In the genomic region with DNA sequence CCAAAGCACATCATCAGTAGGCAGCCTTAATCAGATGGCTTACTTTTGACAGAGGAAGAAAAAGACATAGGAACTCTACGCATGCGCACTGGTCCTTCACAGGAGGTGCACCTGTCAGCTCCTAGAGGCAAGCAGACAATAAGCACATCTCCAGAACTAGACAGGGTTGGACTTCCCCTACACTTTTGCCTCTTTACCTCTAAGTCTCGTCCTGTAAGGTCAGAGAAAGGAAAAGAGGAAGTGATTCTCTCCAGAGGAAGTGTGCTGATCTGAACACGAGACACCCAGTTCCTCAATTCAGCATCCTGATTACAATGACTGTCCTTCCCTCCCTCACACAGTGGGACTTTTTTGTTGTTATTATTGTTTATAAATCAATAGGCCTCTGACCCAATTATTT, we compare ENCODE assay signal across 13 mouse cellular contexts. TPM values are rescaled to one million over a fixed set of nuclear protein-coding genes. Genes with fewer than 3 reads are reported as not detected.
A peak's percentile ranks its signal among the peaks of the same experiment; 100 is the strongest.
DNase-seq lines count a peak whose midpoint lies in the region; ATAC-seq and TF ChIP-seq lines count a peak whose summit lies in the region.
"Had no signal": no experiment of that assay in that cellular context is flagged by ENCODE, and none has a peak within 500 bp of the region (broad histone marks: within the 10 kb centered on the region; RNA-seq: fewer than 3 reads in every experiment).

No protein-coding gene starts in this region.

- WGBS in heart, embryonic 10.5 days, result 65% methylated on average over 4 of the region's 4 CpGs
- 81% methylated on average over 4 of the region's 4 CpGs for WGBS in forebrain, embryonic 12.5 days

- TF ChIP-seq POLR2A in CH12.LX (IDR thresholded peaks at IDR 0.05; ENCODE audit: low read depth, low read length), result 0 out of 2 replicates have a peak, but pooled peaks have one; percentile 21

- H3K27ac ChIP-seq in heart, embryonic 10.5 days, result no peak overlapping the region
- no peak overlapping the region for H3K27ac ChIP-seq in CH12.LX (ENCODE audit: insufficient read depth, low read depth)
- no peak overlapping the region for H3K27ac ChIP-seq in forebrain, embryonic 12.5 days
- H3K27ac ChIP-seq: gastrocnemius, adult 2 months; hindbrain, embryonic 15.5 days had no signal

- H3K9me3 ChIP-seq in heart, embryonic 10.5 days, result no peaks in the 10 kb centered on the region
- no peaks in the 10 kb centered on the region for H3K9me3 ChIP-seq in CH12.LX (replicated peaks; ENCODE audit: low read length)
- no peaks in the 10 kb centered on the region for H3K9me3 ChIP-seq in forebrain, embryonic 12.5 days
- H3K9me3 ChIP-seq: hindbrain, embryonic 15.5 days had no signal

- no peak for TF ChIP-seq CTCF in CH12.LX (conservative IDR thresholded peaks at IDR 0.05 in 1 of 2, IDR thresholded peaks at IDR 0.05 in 1 of 2; ENCODE audit: low read depth in 2 of 2, low read length in 2 of 2)

- H3K27me3 ChIP-seq in heart, embryonic 10.5 days (ENCODE audit: insufficient read depth, poor library complexity, severe bottlenecking), result no peaks in the 10 kb centered on the region; the same call in 1 of the 2 replicates
- no peaks in the 10 kb centered on the region for H3K27me3 ChIP-seq in CH12.LX (replicated peaks)
- no peaks in the 10 kb centered on the region for H3K27me3 ChIP-seq in forebrain, embryonic 12.5 days
- H3K27me3 ChIP-seq: hindbrain, embryonic 15.5 days had no signal

- H3K9ac ChIP-seq in CH12.LX (ENCODE audit: insufficient read depth, low read depth), result no peak overlapping the region
- H3K9ac ChIP-seq in forebrain, embryonic 12.5 days, result no peak overlapping the region
- H3K9ac ChIP-seq: hindbrain, embryonic 15.5 days had no signal

- H3K4me2 ChIP-seq in CH12.LX (ENCODE audit: insufficient read depth, low read depth, poor library complexity, severe bottlenecking), result peak overlapping the region; percentile 55
- no peak overlapping the region for H3K4me2 ChIP-seq in forebrain, embryonic 12.5 days
- H3K4me2 ChIP-seq: hindbrain, embryonic 15.5 days had no signal

- H3K4me3 ChIP-seq in heart, embryonic 10.5 days, result no peak overlapping the region
- H3K4me3 ChIP-seq in CH12.LX (replicated peaks in 1 of 3; ENCODE audit: low read depth in 2 of 3, low read length in 2 of 3, poor library complexity in 1 of 3), result no peak overlapping the region
- no peak overlapping the region for H3K4me3 ChIP-seq in forebrain, embryonic 12.5 days (replicated peaks)
- H3K4me3 ChIP-seq: gastrocnemius, adult 2 months; hindbrain, embryonic 15.5 days; myocyte had no signal

- TF ChIP-seq RAD21 in CH12.LX (IDR thresholded peaks at IDR 0.05; ENCODE audit: low read depth, low read length), result no peak; the same call in 1 of the 2 replicates

- H3K4me1 ChIP-seq in heart, embryonic 10.5 days, result no peaks in the 10 kb centered on the region
- H3K4me1 ChIP-seq in CH12.LX (ENCODE audit: control insufficient read depth in 1 of 2, insufficient read depth in 2 of 2), result peaks cover 13 to 19% of the 10 kb centered on the region in 2 experiments
- H3K4me1 ChIP-seq in forebrain, embryonic 12.5 days, result no peaks in the 10 kb centered on the region
- H3K4me1 ChIP-seq: hindbrain, embryonic 15.5 days had no signal

- TF ChIP-seq EP300 in CH12.LX (IDR thresholded peaks at IDR 0.05; ENCODE audit: low read length), result peak; percentile 100

- no peaks in the 10 kb centered on the region for H3K79me2 ChIP-seq in CH12.LX (replicated peaks; ENCODE audit: control insufficient read depth, extremely low read depth, insufficient read depth, poor library complexity, severe bottlenecking)

- peak; percentile 6 to 45 for DNase-seq in heart, adult 9 months (ENCODE audit: low spot score in 2 of 2)
- DNase-seq in heart, embryonic 10.5 days (ENCODE audit: low spot score), result no peak
- peak; percentile 96 for DNase-seq in CH12.LX (ENCODE audit: extremely low read depth)
- peak; percentile 68 for DNase-seq in lung, postnatal 25 days (ENCODE audit: low spot score)
- DNase-seq in spleen, postnatal 4 days (ENCODE audit: low spot score in 2 of 2), result peak; percentile 61 to 82
- DNase-seq in frontal cortex, postnatal 10 days (ENCODE audit: low spot score in 2 of 2), result no peak
- no peak for DNase-seq in gastrocnemius, postnatal 4 days (ENCODE audit: low spot score in 2 of 2)
- DNase-seq: gastrocnemius, adult 2 months; liver; right cerebral cortex, postnatal 4 days had no signal

- in situ Hi-C loops in CH12.LX (cut with MboI; ENCODE audit: low pct_ligation_motif_present, low pct_unique_long_range_greater_than_20kb, low sequenced_read_pairs), result no loop called here

- dilution Hi-C loops in CH12.LX (cut with MboI; ENCODE audit: extremely low pct_ligation_motif_present, extremely low pct_unique_long_range_greater_than_20kb, low sequenced_read_pairs), result no loop called here

- no peak for ATAC-seq in forebrain, embryonic 12.5 days (ENCODE audit: low FRiP score)

- H3K36me3 ChIP-seq in heart, embryonic 10.5 days, result no peaks in the 10 kb centered on the region
- no peaks in the 10 kb centered on the region for H3K36me3 ChIP-seq in CH12.LX (replicated peaks in 1 of 2; ENCODE audit: control insufficient read depth in 1 of 2, insufficient read depth in 1 of 2, low read length in 1 of 2)
- no peaks in the 10 kb centered on the region for H3K36me3 ChIP-seq in forebrain, embryonic 12.5 days (replicated peaks)
- H3K36me3 ChIP-seq: hindbrain, embryonic 15.5 days had no signal

TF ChIP-seq in CH12.LX, 34 proteins besides CTCF, POLR2A, EP300 and RAD21:
- TF ChIP-seq SMC3 (IDR thresholded peaks at IDR 0.05; ENCODE audit: low read depth, low read length), result no peak
- peak; percentile 74 for TF ChIP-seq ELF1 (IDR thresholded peaks at IDR 0.05; ENCODE audit: low read depth, low read length)
- TF ChIP-seq RCOR1 (conservative IDR thresholded peaks at IDR 0.05; ENCODE audit: low read depth, low read length), result peak; percentile 100
- TF ChIP-seq NRF1 (IDR thresholded peaks at IDR 0.05; ENCODE audit: low read depth, low read length), result peak; percentile 100
- peak; percentile 90 for TF ChIP-seq CHD2 (IDR thresholded peaks at IDR 0.05; ENCODE audit: low read length)
- peak; percentile 100 for TF ChIP-seq BHLHE40 (IDR thresholded peaks at IDR 0.05; ENCODE audit: low read depth, low read length)
- no peak for TF ChIP-seq PAX5 (IDR thresholded peaks at IDR 0.05; ENCODE audit: low read length)
- TF ChIP-seq SIN3A (IDR thresholded peaks at IDR 0.05; ENCODE audit: low read length), result peak; percentile 73
- 0 out of 2 replicates have a peak, but pooled peaks have one; percentile 32 for TF ChIP-seq TBP (conservative IDR thresholded peaks at IDR 0.05; ENCODE audit: low read depth, low read length)
- no peak for TF ChIP-seq POLR2AphosphoS2 (IDR thresholded peaks at IDR 0.05; ENCODE audit: low read depth, low read length)
- TF ChIP-seq ETS1 (conservative IDR thresholded peaks at IDR 0.05; ENCODE audit: low read depth, low read length), result peak; percentile 95
- TF ChIP-seq ZMIZ1 (IDR thresholded peaks at IDR 0.05; ENCODE audit: low read depth, low read length), result no peak
- no peak; the same call in 1 of the 2 replicates for TF ChIP-seq MAZ (IDR thresholded peaks at IDR 0.05; ENCODE audit: low read depth, low read length)
- peak; percentile 94 for TF ChIP-seq ZKSCAN1 (IDR thresholded peaks at IDR 0.05; ENCODE audit: borderline replicate concordance, low read depth, low read length)
- TF ChIP-seq GABPA (IDR thresholded peaks at IDR 0.05; ENCODE audit: insufficient replicate concordance, low read depth, low read length), result no peak
- peak; percentile 68; the same call in 1 of the 2 replicates for TF ChIP-seq MAX (IDR thresholded peaks at IDR 0.05; ENCODE audit: low read length)
- 0 out of 2 replicates have a peak, but pooled peaks have one; percentile 70 for TF ChIP-seq E2F4 (IDR thresholded peaks at IDR 0.05; ENCODE audit: insufficient replicate concordance, low read depth, low read length)
- TF ChIP-seq TCF12 (IDR thresholded peaks at IDR 0.05; ENCODE audit: low read depth, low read length), result peak; percentile 93
- 0 out of 2 replicates have a peak, but pooled peaks have one; percentile 67 for TF ChIP-seq MAFK (IDR thresholded peaks at IDR 0.05; ENCODE audit: insufficient replicate concordance, low read length)
- TF ChIP-seq NELFE (IDR thresholded peaks at IDR 0.05; ENCODE audit: low read depth, low read length), result peak; percentile 64
- no peak for TF ChIP-seq USF1 (IDR thresholded peaks at IDR 0.05; ENCODE audit: low read depth, low read length)
- no peak for TF ChIP-seq ZNF384 (IDR thresholded peaks at IDR 0.05; ENCODE audit: low read depth, low read length)
- TF ChIP-seq MEF2A (IDR thresholded peaks at IDR 0.05; ENCODE audit: borderline replicate concordance, low read depth, low read length), result peak; percentile 85
- peak; percentile 75 for TF ChIP-seq JUND (conservative IDR thresholded peaks at IDR 0.05; ENCODE audit: low read depth, low read length)
- peak; percentile 48; the same call in 1 of the 2 replicates for TF ChIP-seq HCFC1 (IDR thresholded peaks at IDR 0.05; ENCODE audit: low read depth, low read length)
- no peak for TF ChIP-seq CHD1 (IDR thresholded peaks at IDR 0.05; ENCODE audit: low read depth, low read length)
- peak; percentile 100 for TF ChIP-seq IRF4 (IDR thresholded peaks at IDR 0.05; ENCODE audit: low read depth, low read length)
- no peak for TF ChIP-seq USF2 (conservative IDR thresholded peaks at IDR 0.05; ENCODE audit: low read depth, low read length)
- no peak for TF ChIP-seq UBTF (IDR thresholded peaks at IDR 0.05; ENCODE audit: low read depth, low read length)
- peak; percentile 62 for TF ChIP-seq JUN (IDR thresholded peaks at IDR 0.05; ENCODE audit: insufficient read depth, low read depth, low read length)
- TF ChIP-seq MYC (IDR thresholded peaks at IDR 0.05; ENCODE audit: low read depth, low read length), result peak; percentile 93
- TF ChIP-seq ZC3H11A (IDR thresholded peaks at IDR 0.05; ENCODE audit: low read depth, low read length), result no peak
- TF ChIP-seq KAT2A (IDR thresholded peaks at IDR 0.05; ENCODE audit: insufficient replicate concordance, low read length), result no peak
- no peak for TF ChIP-seq MXI1 (IDR thresholded peaks at IDR 0.05; ENCODE audit: low read depth, low read length)

RNA-seq across cellular contexts. Expression of gene Nnmt, which starts 46.3 kb away (rescaled TPM):
- polyA plus RNA-seq in heart, embryonic 10.5 days (2016; fragmentation: Nextera tagmentation; extraction: Ambion mirVana), result 2.1 and 2.5 TPM in 2 replicates
- total RNA-seq in CH12.LX (2012; rRNA removed), result not detected in 2 replicates
- total RNA-seq in CH12.LX (2014; rRNA removed), result not detected in 2 replicates
- polyA plus RNA-seq in CH12.LX (2012; ENCODE audit: insufficient read length, low read depth), result not detected in 2 replicates
- 1.2 and 2.1 TPM in 2 replicates for polyA plus RNA-seq in forebrain, embryonic 12.5 days (2016; fragmentation: Nextera tagmentation; extraction: Ambion mirVana)
- 10 to 100 TPM; 19.3 to 22.9 TPM for total RNA-seq in gastrocnemius, postnatal 4 days (2021)

Comparison
In these comparisons a context has a peak if more than half of its experiments do, and no peak if none do; other contexts are left out.
1. DNase-seq: peak in heart, adult 9 months (2 of 2), CH12.LX (single experiment), lung, postnatal 25 days (single experiment) and spleen, postnatal 4 days (2 of 2); none in heart, embryonic 10.5 days (single experiment), frontal cortex, postnatal 10 days (0 of 2) and gastrocnemius, postnatal 4 days (0 of 2).